ENCODE assay signal across 7 mouse cellular contexts in the genomic region with DNA sequence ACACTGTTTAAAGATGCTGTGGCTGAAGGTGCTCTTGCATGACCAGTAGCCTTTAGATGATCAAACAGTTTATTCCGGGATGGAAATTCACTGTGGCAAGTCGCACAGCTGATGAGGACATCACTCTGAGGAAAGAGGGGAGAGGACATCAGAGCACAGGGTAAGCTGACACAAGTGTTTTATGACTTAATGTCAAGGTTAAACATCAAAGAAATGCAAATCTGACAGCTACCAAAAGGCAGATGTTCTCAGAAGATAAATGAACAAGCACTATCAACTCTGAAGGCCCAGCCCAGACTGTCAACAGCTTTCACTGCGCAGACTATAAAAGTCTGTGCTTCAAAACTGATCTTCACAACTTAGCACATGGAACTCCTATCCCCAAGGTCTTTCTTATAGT.
"Had no signal": no experiment of that assay in that cellular context is flagged by ENCODE, and none has a peak within 500 bp of the region (broad histone marks: within the 10 kb centered on the region; RNA-seq: fewer than 3 reads in every experiment).

No protein-coding gene starts in this region.

- DNase-seq: kidney, postnatal 14 days; lung, adult 18-20 months; lung, postnatal 36 days; retina, postnatal 1 day; right cerebral cortex, postnatal 14 days; thymus, postnatal 36 days had no signal

- ATAC-seq: midbrain, embryonic 16.5 days had no signal
